Mouse (Mus musculus) left cerebral cortex, adult 18-20 months (tissue): ENCODE measurements at regions not wholly inside any gene's neighbourhood (a gene's known extent, or its start where the extent isn't known, plus 50 kb on each side); places are given as distances from the start of the nearest gene placed in this dataset.

Source experiments
- DNase-seq, 2 experiments: peaks; one replicate each; pipeline ENCODE4 v3.0.0; 2021 to 2022; ENCODE audit warnings: low spot score in 2 of 2, mixed read lengths in 1 of 2

- peak; percentile 15 to 19 for DNase-seq
These were observed 533.6 kb upstream of the Cntn4 start for GRCm38 (mm10) chr6:105143870-105144269.
